Mouse (Mus musculus): Measurements from ENCODE around the gene Cebpb.

DNA sequence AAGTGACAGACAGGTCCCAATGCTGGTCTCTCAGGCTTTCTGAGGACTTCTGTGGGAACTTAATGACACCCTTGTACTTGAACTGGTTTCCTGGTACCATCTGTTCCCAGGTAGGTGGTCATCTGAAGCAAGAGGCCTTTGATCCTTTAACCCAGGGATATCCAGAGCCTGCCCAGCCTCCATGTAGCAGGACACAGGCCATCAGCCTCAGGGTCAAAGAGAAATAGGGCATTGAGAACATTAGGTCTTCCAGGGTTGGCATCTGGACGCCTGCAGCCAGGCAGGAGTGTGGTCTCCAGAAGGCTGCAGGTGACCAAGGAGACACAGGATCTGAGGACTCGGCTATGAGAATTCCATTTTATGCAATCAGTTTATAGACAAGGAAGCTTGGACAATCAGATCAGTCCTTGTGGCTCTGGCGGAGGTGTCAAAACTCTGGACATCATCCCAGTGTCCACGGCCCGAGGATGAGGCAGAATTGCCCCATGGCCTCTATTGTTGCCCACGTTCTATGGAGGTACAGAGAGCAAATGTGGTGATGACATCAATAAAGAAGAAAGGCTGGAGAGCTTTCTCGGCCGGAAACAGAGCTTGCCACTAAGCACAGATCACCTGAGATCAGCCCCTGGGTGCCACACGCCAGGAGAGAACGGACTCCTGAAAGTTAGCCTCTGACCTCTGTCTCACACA is 33.7 kb upstream of the Cebpb start:
- no peak for TF ChIP-seq CTCF (IDR thresholded peaks at IDR 0.05)
- TF ChIP-seq EP300 (IDR thresholded peaks at IDR 0.05) = no peak

Measured in lung, postnatal 0 days (tissue).